Mouse (Mus musculus) lung, postnatal 0 days (tissue): ENCODE data around the gene Agbl1. TPM values are rescaled to one million over a fixed set of nuclear protein-coding genes. Genes with fewer than 3 reads are reported as not detected.

Source experiments
- ATAC-seq: fragments of 200-750 bp; cut with Nextera tagmentation; 2 replicates; pipeline ENCODE4 v1.8.0; 2017; ENCODE audit warnings: moderate library complexity
- DNase-seq: peaks from one replicate; pipeline ENCODE4 v3.0.0-alpha.2; 2016; ENCODE audit warnings: low spot score
- H3K27ac ChIP-seq: fragments of 300-500 bp; sonication (generic); 2 replicates; pipeline ENCODE4 v1.5.1; 2014; ENCODE audit warnings: antibody characterized with exemption, mild to moderate bottlenecking, low read length, mixed read lengths
- H3K27me3 ChIP-seq: fragments of 300-500 bp; sonication (generic); replicated peaks from 2 replicates; pipeline ENCODE4 v1.6.1; 2014; ENCODE audit warnings: low read length, mixed read lengths; ENCODE audit not compliant: insufficient read depth
- H3K36me3 ChIP-seq: fragments of 300-500 bp; sonication (generic); 2 replicates; pipeline ENCODE4 v1.6.1; 2014; ENCODE audit warnings: low read length, mixed read lengths; ENCODE audit not compliant: insufficient read depth
- H3K4me1 ChIP-seq: fragments of 300-500 bp; sonication (generic); 2 replicates; pipeline ENCODE4 v1.6.1; 2014; ENCODE audit warnings: antibody characterized with exemption, low read depth, low read length, mixed read lengths; ENCODE audit not compliant: insufficient read depth
- H3K4me2 ChIP-seq: fragments of 300-500 bp; sonication (generic); replicated peaks from 2 replicates; pipeline ENCODE4 v1.6.1; 2014; ENCODE audit warnings: low read depth, mild to moderate bottlenecking, low read length, moderate library complexity, mixed read lengths
- H3K4me3 ChIP-seq: fragments of 300-500 bp; sonication (generic); 2 replicates; pipeline ENCODE4 v1.5.1; 2014; ENCODE audit warnings: low read depth, low read length
- H3K9ac ChIP-seq: fragments of 300-500 bp; sonication (generic); replicated peaks from 2 replicates; pipeline ENCODE4 v1.6.1; 2014; ENCODE audit warnings: low read depth, mild to moderate bottlenecking
- H3K9me3 ChIP-seq: fragments of 300-500 bp; sonication (generic); 2 replicates; pipeline ENCODE4 v1.6.1; 2016; ENCODE audit warnings: low read length, mixed read lengths
- CTCF ChIP-seq: IDR thresholded peaks from 2 replicates; pipeline ENCODE4 v1.5.1; 2016; ENCODE audit warnings: antibody characterized with exemption, mild to moderate bottlenecking
- EP300 ChIP-seq: IDR thresholded peaks from 2 replicates; pipeline ENCODE4 v1.6.1; 2016; ENCODE audit warnings: antibody characterized with exemption, mild to moderate bottlenecking, control low read depth
- WGBS: fragments of 180-500 bp; shearing (Covaris S2); extraction: QIAGEN DNeasy Blood & Tissue Kit; methylation state at CpG from one replicate; pipeline ENCODE4 v1.1.7; 2014; 5-methylcytosine and 5-hydroxymethylcytosine counted together
- polyA plus RNA-seq: library from polyadenylated mRNA; unstranded; fragments of >200 nt; fragmentation: Nextera tagmentation; extraction: Ambion mirVana; gene quantifications from 2 replicates; pipeline ENCODE4 v1.2.1, GENCODE M21; 2015

The Agbl1 gene
- polyA plus RNA-seq, 1 experiment from 2014 or later, result not detected

GRCm38 (mm10) chr7:76777237-76777855, 547.7 kb downstream of the Agbl1 start:
- DNase-seq, result no peak
- no peak for ATAC-seq
- H3K4me3 ChIP-seq, result no peak overlapping the region
- H3K27ac ChIP-seq, result no peak overlapping the region
- H3K27me3 ChIP-seq, result no peaks in the 10 kb centered on the region
- H3K4me2 ChIP-seq, result no peak overlapping the region
- H3K9me3 ChIP-seq, result no peaks in the 10 kb centered on the region
- 27% methylated on average over 5 of the region's 5 CpGs for WGBS
- TF ChIP-seq CTCF (no peak), EP300 (no peak)
- H3K9ac ChIP-seq, result no peak overlapping the region
- no peaks in the 10 kb centered on the region for H3K36me3 ChIP-seq
- H3K4me1 ChIP-seq, result no peaks in the 10 kb centered on the region

- Histone ChIP-seq H3K4me2 (no peak overlapping the region), H3K4me1 (no peaks in the 10 kb centered on the region), H3K27ac (no peak overlapping the region), H3K9ac (no peak overlapping the region), H3K4me3 (no peak overlapping the region), H3K36me3 (no peaks in the 10 kb centered on the region), H3K9me3 (no peaks in the 10 kb centered on the region), H3K27me3 (no peaks in the 10 kb centered on the region)
- 64% methylated on average over 4 of the region's 4 CpGs for WGBS
- DNase-seq, result no peak
- ATAC-seq, result no peak
- TF ChIP-seq EP300 (no peak), CTCF (no peak)
Observed at GRCm38 (mm10) chr7:76780446-76780845, 550.8 kb downstream of the Agbl1 start.

GRCm38 (mm10) chr7:76788561-76789306, 559.0 kb downstream of the Agbl1 start:
- Histone ChIP-seq H3K4me2 (no peak overlapping the region), H3K9ac (no peak overlapping the region), H3K27ac (no peak overlapping the region), H3K4me3 (no peak overlapping the region), H3K36me3 (no peaks in the 10 kb centered on the region), H3K27me3 (no peaks in the 10 kb centered on the region), H3K9me3 (no peaks in the 10 kb centered on the region), H3K4me1 (no peaks in the 10 kb centered on the region)
- TF ChIP-seq CTCF, result no peak
- no peak for TF ChIP-seq EP300
- WGBS, result 11% methylated on average over 1 of the region's 1 CpGs
- DNase-seq (no peak), ATAC-seq (no peak)

GRCm38 (mm10) chr7:76790041-76790440, 560.4 kb downstream of the Agbl1 start:
- Histone ChIP-seq H3K4me2 (no peak overlapping the region), H3K4me1 (no peaks in the 10 kb centered on the region), H3K9ac (no peak overlapping the region), H3K27ac (no peak overlapping the region), H3K4me3 (no peak overlapping the region), H3K9me3 (no peaks in the 10 kb centered on the region), H3K36me3 (no peaks in the 10 kb centered on the region), H3K27me3 (no peaks in the 10 kb centered on the region)
- DNase-seq (no peak), ATAC-seq (no peak)
- TF ChIP-seq CTCF, result no peak
- TF ChIP-seq EP300, result no peak
- WGBS, result 49% methylated on average over 2 of the region's 2 CpGs

GRCm38 (mm10) chr7:76791247-76791646, 561.6 kb downstream of the Agbl1 start:
- H3K4me1 ChIP-seq, result no peaks in the 10 kb centered on the region
- no peak overlapping the region for H3K4me2 ChIP-seq
- no peak for DNase-seq
- H3K9ac ChIP-seq, result no peak overlapping the region
- H3K36me3 ChIP-seq, result no peaks in the 10 kb centered on the region
- no peak for ATAC-seq
- no peaks in the 10 kb centered on the region for H3K27me3 ChIP-seq
- H3K9me3 ChIP-seq, result no peaks in the 10 kb centered on the region
- H3K4me3 ChIP-seq, result no peak overlapping the region
- TF ChIP-seq CTCF (no peak), EP300 (no peak)
- 61% methylated on average over 4 of the region's 4 CpGs for WGBS
- H3K27ac ChIP-seq, result no peak overlapping the region

- H3K4me2 ChIP-seq, result no peak overlapping the region
- no peaks in the 10 kb centered on the region for H3K9me3 ChIP-seq
- no peaks in the 10 kb centered on the region for H3K27me3 ChIP-seq
- H3K4me3 ChIP-seq, result no peak overlapping the region
- TF ChIP-seq CTCF (no peak), EP300 (no peak)
- DNase-seq, result no peak
- H3K4me1 ChIP-seq, result no peaks in the 10 kb centered on the region
- no peak overlapping the region for H3K27ac ChIP-seq
- no peak for ATAC-seq
- 14% methylated on average over 3 of the region's 3 CpGs for WGBS
- no peak overlapping the region for H3K9ac ChIP-seq
- H3K36me3 ChIP-seq, result no peaks in the 10 kb centered on the region
Observed at GRCm38 (mm10) chr7:76810003-76810402, 580.3 kb downstream of the Agbl1 start.
